Mouse (Mus musculus) liver, embryonic 14.5 days (tissue): ENCODE measurements around the gene Cttnbp2nl.

Experiments used
- CTCF ChIP-seq: IDR thresholded peaks from 2 replicates; pipeline ENCODE4 v1.5.1; 2016; ENCODE audit warnings: antibody characterized with exemption, low read depth, control low read depth
- EP300 ChIP-seq: IDR thresholded peaks from 2 replicates; pipeline ENCODE4 v1.6.1; 2016; ENCODE audit warnings: antibody characterized with exemption, low read depth

- TF ChIP-seq CTCF: no peak
- no peak for TF ChIP-seq EP300
Measured at GRCm38 (mm10) chr3:105055666-105056065, 2.7 kb upstream of the Cttnbp2nl start.
